Mouse (Mus musculus): ENCODE measurements around the gene Setd3. TPM values are rescaled to one million over a fixed set of nuclear protein-coding genes. Genes with fewer than 3 reads are reported as not detected.

Setd3 gene
- polyA plus RNA-seq, 1 experiment from 2014 or later: 53.2 TPM

DNA sequence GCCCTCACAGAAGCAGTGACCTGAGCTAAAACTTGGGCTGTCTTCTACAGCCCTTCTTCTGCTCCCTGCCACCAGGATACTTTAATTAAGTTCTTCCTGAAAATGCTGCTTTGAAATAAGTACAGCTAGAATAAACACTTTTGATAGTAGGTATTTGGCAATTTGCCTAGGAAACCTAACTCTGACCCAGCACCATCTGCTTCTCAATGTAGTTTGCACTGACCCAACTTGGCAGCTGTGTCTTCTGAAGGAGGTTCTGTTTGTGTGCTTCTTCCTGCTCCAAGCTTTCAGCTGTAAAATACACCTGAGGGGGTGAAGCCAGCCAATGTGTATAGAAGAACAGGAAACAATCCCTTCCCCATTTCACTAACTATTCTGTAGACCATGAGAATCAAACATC lies 7.8 kb downstream of the Setd3 start:
- no peak overlapping the region for H3K9ac ChIP-seq (ENCODE audit: low read depth, low read length)

DNA sequence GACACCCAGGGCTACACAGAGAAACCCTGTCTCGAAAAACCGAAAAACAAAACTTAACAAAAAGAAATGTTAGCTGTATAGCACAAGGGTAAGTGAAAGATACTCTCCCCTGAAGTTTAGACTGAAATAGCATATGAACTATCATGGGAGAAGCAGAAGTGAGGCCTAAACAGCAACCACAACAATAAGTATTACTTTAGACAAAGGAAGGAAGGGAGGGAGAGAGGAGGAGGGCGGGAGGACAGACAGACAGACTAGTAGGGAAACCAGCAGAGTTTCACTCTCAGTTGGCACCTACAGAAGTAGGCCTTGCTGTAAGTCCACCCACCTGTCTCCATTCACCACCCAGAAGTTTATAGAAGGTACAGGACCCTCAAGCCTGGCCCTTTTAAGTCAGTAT lies 8.6 kb downstream of the Setd3 start:
- WGBS (ENCODE audit: insufficient replicate concordance): 73% methylated on average over 3 of the region's 3 CpGs
- H3K4me2 ChIP-seq (ENCODE audit: low read depth, low read length): no peak overlapping the region

More for the DNA sequence above, 7.8 kb downstream of the Setd3 start:
- Histone ChIP-seq H3K36me3 (ENCODE audit: control insufficient read depth, insufficient read depth) (no peaks in the 10 kb centered on the region), H3K9me3 (replicated peaks; ENCODE audit: control insufficient read depth, low read length) (no peaks in the 10 kb centered on the region), H3K4me1 (ENCODE audit: control insufficient read depth, low read depth, low read length) (peaks cover 17% of the 10 kb centered on the region), H3K4me2 (ENCODE audit: low read depth, low read length) (no peak overlapping the region), H3K4me3 (ENCODE audit: low read depth, low read length) (no peak overlapping the region), H3K27ac (ENCODE audit: low read length) (no peak overlapping the region), H3K27me3 (ENCODE audit: control insufficient read depth, insufficient read depth, low read depth, low read length) (no peaks in the 10 kb centered on the region)
- ATAC-seq (ENCODE audit: low read depth): no peak

DNA sequence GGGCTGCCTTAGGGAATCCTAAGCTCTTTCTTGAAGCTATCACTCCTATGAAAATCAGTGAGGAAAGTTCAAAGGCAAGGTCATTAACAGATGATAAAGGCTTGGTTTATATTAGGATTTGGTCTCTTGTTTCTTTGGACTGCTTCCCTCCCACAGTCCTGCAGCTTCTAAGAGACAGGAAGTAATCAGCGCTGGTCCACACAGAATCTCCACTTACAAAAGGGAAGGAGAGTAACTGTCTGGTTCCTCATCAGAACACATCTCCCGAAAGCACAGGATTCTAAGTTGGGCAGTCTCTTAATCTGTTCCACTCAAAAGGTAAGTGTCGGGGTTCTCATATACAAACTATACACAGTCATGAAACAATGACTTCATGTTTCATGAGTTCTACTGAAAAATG lies 10.2 kb downstream of the Setd3 start:
- no peak overlapping the region for H3K27ac ChIP-seq (ENCODE audit: low read length)
- no peak overlapping the region for H3K4me2 ChIP-seq (ENCODE audit: low read depth, low read length)
- H3K27me3 ChIP-seq (ENCODE audit: control insufficient read depth, insufficient read depth, low read depth, low read length): no peaks in the 10 kb centered on the region
- no peaks in the 10 kb centered on the region for H3K36me3 ChIP-seq (ENCODE audit: control insufficient read depth, insufficient read depth)
- no peak for ATAC-seq (ENCODE audit: low read depth)
- no peak overlapping the region for H3K4me3 ChIP-seq (ENCODE audit: low read depth, low read length)
- peaks cover 14% of the 10 kb centered on the region for H3K4me1 ChIP-seq (ENCODE audit: control insufficient read depth, low read depth, low read length)
- H3K9me3 ChIP-seq (replicated peaks; ENCODE audit: control insufficient read depth, low read length): no peaks in the 10 kb centered on the region
- H3K9ac ChIP-seq (ENCODE audit: low read depth, low read length): no peak overlapping the region
- WGBS (ENCODE audit: insufficient replicate concordance): 36% methylated on average over 3 of the region's 3 CpGs

More for the DNA sequence above, 8.6 kb downstream of the Setd3 start:
- no peak overlapping the region for H3K4me3 ChIP-seq (ENCODE audit: low read depth, low read length)
- peaks cover 14% of the 10 kb centered on the region for H3K4me1 ChIP-seq (ENCODE audit: control insufficient read depth, low read depth, low read length)
- no peak overlapping the region for H3K9ac ChIP-seq (ENCODE audit: low read depth, low read length)
- no peaks in the 10 kb centered on the region for H3K36me3 ChIP-seq (ENCODE audit: control insufficient read depth, insufficient read depth)
- ATAC-seq (ENCODE audit: low read depth): no peak
- no peak overlapping the region for H3K27ac ChIP-seq (ENCODE audit: low read length)
- H3K9me3 ChIP-seq (replicated peaks; ENCODE audit: control insufficient read depth, low read length): no peaks in the 10 kb centered on the region
- no peaks in the 10 kb centered on the region for H3K27me3 ChIP-seq (ENCODE audit: control insufficient read depth, insufficient read depth, low read depth, low read length)

DNA sequence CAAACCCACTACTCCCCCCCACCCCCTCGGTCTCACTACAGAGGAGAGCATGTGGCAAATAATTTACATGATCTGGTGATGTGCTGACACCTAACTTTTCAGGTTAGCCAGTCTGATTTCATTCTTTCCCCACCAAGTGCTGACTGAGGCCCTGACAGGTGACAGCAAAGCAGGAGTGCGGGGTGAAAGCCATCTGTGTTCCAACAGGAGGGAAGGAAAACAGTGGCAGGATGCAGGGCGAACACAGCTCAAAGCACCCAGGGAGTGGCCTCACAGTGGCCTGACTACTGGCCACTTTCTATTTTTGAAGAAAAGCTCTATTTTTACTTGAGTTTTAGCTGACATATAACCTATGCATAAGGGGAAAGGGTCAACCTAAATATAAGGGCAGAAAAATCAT lies 15.4 kb downstream of the Setd3 start:
- Histone ChIP-seq H3K27ac (ENCODE audit: low read length) (no peak overlapping the region), H3K4me2 (ENCODE audit: low read depth, low read length) (no peak overlapping the region), H3K4me1 (ENCODE audit: control insufficient read depth, low read depth, low read length) (peaks cover 1% of the 10 kb centered on the region; the same call in 1 of the 2 replicates), H3K9ac (ENCODE audit: low read depth, low read length) (no peak overlapping the region), H3K9me3 (replicated peaks; ENCODE audit: control insufficient read depth, low read length) (no peaks in the 10 kb centered on the region), H3K36me3 (ENCODE audit: control insufficient read depth, insufficient read depth) (peaks cover 20% of the 10 kb centered on the region), H3K27me3 (ENCODE audit: control insufficient read depth, insufficient read depth, low read depth, low read length) (no peaks in the 10 kb centered on the region), H3K4me3 (ENCODE audit: low read depth, low read length) (no peak overlapping the region)
- ATAC-seq (ENCODE audit: low read depth): no peak
- 85% methylated on average over 3 of the region's 3 CpGs for WGBS (ENCODE audit: insufficient replicate concordance)

DNA sequence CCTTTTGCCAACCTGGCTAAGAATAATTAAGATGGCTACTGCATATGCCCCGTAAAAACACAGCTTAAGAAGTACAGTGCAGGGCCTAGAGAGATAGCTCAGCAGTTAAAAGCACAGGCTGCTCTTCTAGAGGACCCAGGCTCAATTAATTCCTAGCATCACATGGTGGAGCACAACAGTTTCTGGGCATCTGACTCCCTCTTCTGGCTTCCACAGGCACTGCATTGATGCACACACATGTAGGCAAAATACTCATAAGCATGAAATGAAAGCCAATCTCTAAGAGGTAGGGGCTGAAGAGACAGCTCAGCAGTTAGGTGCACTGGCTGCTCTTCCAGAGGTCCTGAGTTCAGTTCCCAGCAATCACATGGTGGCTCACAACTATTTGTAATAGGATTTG lies 17.1 kb downstream of the Setd3 start:
- H3K4me3 ChIP-seq (ENCODE audit: low read depth, low read length): no peak overlapping the region
- H3K4me2 ChIP-seq (ENCODE audit: low read depth, low read length): no peak overlapping the region
- no peaks in the 10 kb centered on the region for H3K9me3 ChIP-seq (replicated peaks; ENCODE audit: control insufficient read depth, low read length)
- WGBS (ENCODE audit: insufficient replicate concordance): 80% methylated on average over 1 of the region's 1 CpGs
- ATAC-seq (ENCODE audit: low read depth): no peak
- no peaks in the 10 kb centered on the region for H3K27me3 ChIP-seq (ENCODE audit: control insufficient read depth, insufficient read depth, low read depth, low read length)
- H3K27ac ChIP-seq (ENCODE audit: low read length): no peak overlapping the region
- H3K4me1 ChIP-seq (ENCODE audit: control insufficient read depth, low read depth, low read length): no peaks in the 10 kb centered on the region
- H3K9ac ChIP-seq (ENCODE audit: low read depth, low read length): no peak overlapping the region
- H3K36me3 ChIP-seq (ENCODE audit: control insufficient read depth, insufficient read depth): peaks cover 22% of the 10 kb centered on the region

DNA sequence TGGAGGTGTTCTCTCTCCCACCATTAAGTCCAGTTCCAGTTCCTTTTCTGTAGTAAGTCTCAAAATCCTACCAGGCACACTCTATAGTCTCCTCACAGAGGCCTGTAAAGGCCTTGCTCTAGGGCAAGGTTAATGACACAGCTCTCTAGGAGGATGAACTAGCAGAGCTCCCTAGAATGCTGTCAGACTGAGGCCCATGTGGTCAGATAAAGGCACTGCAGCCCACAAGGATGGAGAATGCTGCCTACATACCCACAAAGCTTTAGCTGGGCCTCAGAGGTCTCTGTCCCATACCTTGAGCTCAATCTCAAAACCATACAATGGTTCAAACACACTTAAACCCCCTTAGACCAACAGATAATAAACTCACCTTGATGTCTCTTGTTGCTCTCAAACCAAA lies 19.3 kb downstream of the Setd3 start:
- no peaks in the 10 kb centered on the region for H3K9me3 ChIP-seq (replicated peaks; ENCODE audit: control insufficient read depth, low read length)
- H3K4me2 ChIP-seq (ENCODE audit: low read depth, low read length): no peak overlapping the region
- H3K4me1 ChIP-seq (ENCODE audit: control insufficient read depth, low read depth, low read length): no peaks in the 10 kb centered on the region
- no peaks in the 10 kb centered on the region for H3K27me3 ChIP-seq (ENCODE audit: control insufficient read depth, insufficient read depth, low read depth, low read length)
- H3K4me3 ChIP-seq (ENCODE audit: low read depth, low read length): no peak overlapping the region
- H3K36me3 ChIP-seq (ENCODE audit: control insufficient read depth, insufficient read depth): peaks cover 36% of the 10 kb centered on the region
- no peak for ATAC-seq (ENCODE audit: low read depth)
- H3K9ac ChIP-seq (ENCODE audit: low read depth, low read length): no peak overlapping the region
- H3K27ac ChIP-seq (ENCODE audit: low read length): no peak overlapping the region

DNA sequence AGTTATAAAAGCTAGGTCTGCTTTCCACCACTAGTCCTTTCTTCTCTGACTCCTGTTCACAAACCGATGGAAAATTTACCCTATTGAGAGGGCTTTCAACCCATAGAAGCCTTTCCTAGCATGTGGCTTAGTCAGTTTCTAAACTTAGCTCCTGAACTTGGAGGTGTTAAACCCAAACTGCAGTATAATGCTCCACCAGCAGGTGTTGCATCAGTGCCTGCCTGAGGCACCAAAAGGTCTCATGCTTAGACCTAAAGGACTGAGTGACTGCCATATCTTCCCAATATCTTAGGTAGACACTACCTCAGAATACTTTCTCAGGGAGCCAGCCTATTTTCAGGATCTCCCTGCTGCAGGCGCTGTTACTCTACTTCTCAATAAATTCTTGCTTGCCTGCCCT lies 26.4 kb downstream of the Setd3 start:
- no peak overlapping the region for H3K27ac ChIP-seq (ENCODE audit: low read length)
- no peak for ATAC-seq (ENCODE audit: low read depth)
- 90% methylated on average over 2 of the region's 2 CpGs for WGBS (ENCODE audit: insufficient replicate concordance)

DNA sequence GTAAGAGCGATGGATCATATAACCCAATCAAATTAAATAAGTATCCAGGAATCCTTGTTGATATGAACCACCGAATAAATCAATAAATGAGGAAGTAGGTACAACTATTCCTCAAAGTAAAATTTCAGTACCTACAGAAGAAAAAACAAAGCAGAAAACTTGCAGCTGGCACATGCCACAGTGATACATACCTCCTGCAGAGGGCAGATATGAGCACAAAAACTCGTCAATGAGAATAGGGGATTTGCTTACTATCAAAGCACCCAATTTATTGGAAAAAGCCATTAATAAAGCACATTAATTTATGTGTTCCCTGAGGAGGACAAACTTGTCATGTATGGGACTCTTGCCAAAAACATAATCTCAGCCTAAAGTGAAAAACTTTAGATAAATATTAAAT lies 29.4 kb downstream of the Setd3 start:
- no peak for ATAC-seq (ENCODE audit: low read depth)
- 69% methylated on average over 3 of the region's 3 CpGs for WGBS (ENCODE audit: insufficient replicate concordance)

More for the DNA sequence above, 26.4 kb downstream of the Setd3 start:
- Histone ChIP-seq H3K36me3 (ENCODE audit: control insufficient read depth, insufficient read depth) (peaks cover 20% of the 10 kb centered on the region), H3K9ac (ENCODE audit: low read depth, low read length) (no peak overlapping the region), H3K27me3 (ENCODE audit: control insufficient read depth, insufficient read depth, low read depth, low read length) (no peaks in the 10 kb centered on the region), H3K4me1 (ENCODE audit: control insufficient read depth, low read depth, low read length) (no peaks in the 10 kb centered on the region), H3K9me3 (replicated peaks; ENCODE audit: control insufficient read depth, low read length) (no peaks in the 10 kb centered on the region), H3K4me2 (ENCODE audit: low read depth, low read length) (no peak overlapping the region), H3K4me3 (ENCODE audit: low read depth, low read length) (no peak overlapping the region)

DNA sequence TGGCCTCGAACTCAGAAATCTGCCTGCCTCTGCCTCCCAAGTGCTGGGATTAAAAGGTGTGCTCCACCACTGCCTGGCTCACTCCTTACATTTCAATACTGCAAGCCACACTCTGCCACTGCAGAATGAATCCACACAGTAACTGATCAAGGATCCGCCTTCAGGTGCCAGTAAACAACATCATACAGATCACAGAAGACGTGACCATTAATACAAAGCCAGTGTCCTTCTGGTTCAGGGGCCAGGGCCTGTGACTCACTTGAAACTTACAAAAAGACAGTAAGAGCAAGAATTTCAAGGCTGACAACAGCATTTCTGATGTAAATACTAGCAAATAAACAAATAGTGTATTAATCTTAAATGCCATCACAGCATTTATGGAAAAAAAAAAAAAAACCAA lies 33.9 kb downstream of the Setd3 start:
- no peak overlapping the region for H3K4me3 ChIP-seq (ENCODE audit: low read depth, low read length)
- H3K27me3 ChIP-seq (ENCODE audit: control insufficient read depth, insufficient read depth, low read depth, low read length): no peaks in the 10 kb centered on the region
- H3K9me3 ChIP-seq (replicated peaks; ENCODE audit: control insufficient read depth, low read length): no peaks in the 10 kb centered on the region
- WGBS (ENCODE audit: insufficient replicate concordance): 80% methylated on average over 3 of the region's 3 CpGs
- peaks cover 6% of the 10 kb centered on the region; the same call in 1 of the 2 replicates for H3K36me3 ChIP-seq (ENCODE audit: control insufficient read depth, insufficient read depth)
- no peak overlapping the region for H3K9ac ChIP-seq (ENCODE audit: low read depth, low read length)
- no peak overlapping the region for H3K27ac ChIP-seq (ENCODE audit: low read length)
- no peak for ATAC-seq (ENCODE audit: low read depth)
- H3K4me2 ChIP-seq (ENCODE audit: low read depth, low read length): no peak overlapping the region
- H3K4me1 ChIP-seq (ENCODE audit: control insufficient read depth, low read depth, low read length): no peaks in the 10 kb centered on the region; the same call in 1 of the 2 replicates

More for the DNA sequence above, 29.4 kb downstream of the Setd3 start:
- H3K9me3 ChIP-seq (replicated peaks; ENCODE audit: control insufficient read depth, low read length): no peaks in the 10 kb centered on the region
- H3K4me3 ChIP-seq (ENCODE audit: low read depth, low read length): no peak overlapping the region
- H3K36me3 ChIP-seq (ENCODE audit: control insufficient read depth, insufficient read depth): peaks cover 5% of the 10 kb centered on the region; the same call in 1 of the 2 replicates
- no peak overlapping the region for H3K9ac ChIP-seq (ENCODE audit: low read depth, low read length)
- H3K4me1 ChIP-seq (ENCODE audit: control insufficient read depth, low read depth, low read length): no peaks in the 10 kb centered on the region
- H3K27ac ChIP-seq (ENCODE audit: low read length): no peak overlapping the region
- no peak overlapping the region for H3K4me2 ChIP-seq (ENCODE audit: low read depth, low read length)
- H3K27me3 ChIP-seq (ENCODE audit: control insufficient read depth, insufficient read depth, low read depth, low read length): no peaks in the 10 kb centered on the region
